31 mouse cellular contexts compared by ENCODE assay signal in genomic region chr14:99504909-99505308, GRCm38 (mm10).
"Had no signal": no experiment of that assay in that cellular context is flagged by ENCODE, and none has a peak within 500 bp of the region (broad histone marks: within the 10 kb centered on the region; RNA-seq: fewer than 3 reads in every experiment).

No protein-coding gene starts in this region.

- H3K36me3 ChIP-seq: heart, embryonic 12.5 days; heart, embryonic 13.5 days; heart, embryonic 15.5 days; hindbrain, embryonic 10.5 days; hindbrain, embryonic 12.5 days; hindbrain, embryonic 15.5 days; intestine, embryonic 15.5 days; kidney, embryonic 15.5 days had no signal

- H3K9me3 ChIP-seq: heart, embryonic 15.5 days; hindbrain, embryonic 10.5 days; intestine, embryonic 15.5 days; kidney, embryonic 15.5 days had no signal

- DNase-seq: heart, postnatal 10 days; heart, postnatal 14 days; heart, postnatal 36 days; heart, postnatal 4 days; kidney, adult 11 months; kidney, adult 18-20 months; kidney, adult 2 months; kidney, adult 8-10 months; kidney, adult 9 months; kidney, postnatal 10 days; kidney, postnatal 14 days; kidney, postnatal 25 days; kidney, postnatal 36 days; kidney, postnatal 4 days; layer of hippocampus, adult 9-11 months; layer of hippocampus, postnatal 36 days had no signal

- H3K4me3 ChIP-seq: heart, embryonic 12.5 days; heart, embryonic 13.5 days; heart, embryonic 15.5 days; hindbrain, embryonic 10.5 days; hindbrain, embryonic 12.5 days; hindbrain, embryonic 13.5 days; hindbrain, embryonic 15.5 days; intestine, embryonic 15.5 days; kidney, embryonic 15.5 days; layer of hippocampus, adult 2 months; left cerebral cortex, adult 2 months had no signal

- H3K4me2 ChIP-seq: heart, embryonic 11.5 days; heart, embryonic 12.5 days; heart, embryonic 13.5 days; heart, embryonic 15.5 days; hindbrain, embryonic 12.5 days; hindbrain, embryonic 13.5 days; hindbrain, embryonic 14.5 days; hindbrain, embryonic 15.5 days; intestine, embryonic 15.5 days; kidney, embryonic 15.5 days had no signal

- H3K4me1 ChIP-seq: heart, embryonic 12.5 days; heart, embryonic 13.5 days; heart, embryonic 15.5 days; hindbrain, embryonic 12.5 days; hindbrain, embryonic 13.5 days; hindbrain, embryonic 15.5 days; intestine, embryonic 15.5 days had no signal

- H3K27ac ChIP-seq: heart, embryonic 13.5 days; heart, embryonic 15.5 days; hindbrain, embryonic 10.5 days; hindbrain, embryonic 12.5 days; hindbrain, embryonic 13.5 days; hindbrain, embryonic 14.5 days; hindbrain, embryonic 15.5 days; hindbrain, postnatal 0 days; intestine, embryonic 15.5 days; kidney, embryonic 15.5 days; kidney, postnatal 0 days; layer of hippocampus, adult 2 months; left cerebral cortex, adult 2 months had no signal

- H3K27me3 ChIP-seq: heart, embryonic 12.5 days; heart, embryonic 13.5 days; heart, embryonic 15.5 days; hindbrain, embryonic 12.5 days; hindbrain, embryonic 13.5 days; hindbrain, embryonic 15.5 days; intestine, embryonic 15.5 days; kidney, embryonic 15.5 days had no signal

- H3K9ac ChIP-seq: heart, embryonic 12.5 days; heart, embryonic 13.5 days; heart, embryonic 15.5 days; hindbrain, embryonic 12.5 days; hindbrain, embryonic 13.5 days; hindbrain, embryonic 14.5 days; hindbrain, embryonic 15.5 days; intestine, embryonic 15.5 days; kidney, embryonic 15.5 days had no signal
